Mouse (Mus musculus) forebrain, embryonic 13.5 days (tissue): Measurements from ENCODE around the gene Zfp428. TPM values are rescaled to one million over a fixed set of nuclear protein-coding genes. Genes with fewer than 3 reads are reported as not detected.
"Not testable (repeated sequence)": the region's sequence is repeated elsewhere in the genome, so short reads cannot be mapped to it uniquely, and the experiment has no call there.

ENCODE experiments used
- ATAC-seq: fragments of 200-750 bp; cut with Nextera tagmentation; 2 replicates; pipeline ENCODE4 v1.8.0; 2017
- H3K27ac ChIP-seq: fragments of 300-500 bp; sonication (generic); 2 replicates; pipeline ENCODE4 v1.5.1; 2015; ENCODE audit warnings: inconsistent platforms, mild to moderate bottlenecking, moderate library complexity
- H3K27me3 ChIP-seq: fragments of 300-500 bp; sonication (generic); 2 replicates; pipeline ENCODE4 v1.6.1; 2015; ENCODE audit warnings: mild to moderate bottlenecking, inconsistent platforms
- H3K36me3 ChIP-seq: fragments of 300-500 bp; sonication (generic); 2 replicates; pipeline ENCODE4 v1.6.1; 2015; ENCODE audit warnings: mild to moderate bottlenecking, inconsistent platforms; ENCODE audit not compliant: poor library complexity, severe bottlenecking
- H3K4me1 ChIP-seq: fragments of 300-500 bp; sonication (generic); 2 replicates; pipeline ENCODE4 v1.6.1; 2015; ENCODE audit warnings: inconsistent platforms
- H3K4me2 ChIP-seq: fragments of 300-500 bp; sonication (generic); 2 replicates; pipeline ENCODE4 v1.6.1; 2015; ENCODE audit warnings: inconsistent platforms, mild to moderate bottlenecking, moderate library complexity
- H3K4me3 ChIP-seq: fragments of 300-500 bp; sonication (generic); 2 replicates; pipeline ENCODE4 v1.5.1; 2015; ENCODE audit warnings: mild to moderate bottlenecking, inconsistent platforms
- H3K9ac ChIP-seq: fragments of 300-500 bp; sonication (generic); 2 replicates; pipeline ENCODE4 v1.6.1; 2015; ENCODE audit warnings: mild to moderate bottlenecking, inconsistent platforms
- H3K9me3 ChIP-seq: fragments of 300-500 bp; sonication (generic); replicated peaks from 2 replicates; pipeline ENCODE4 v1.6.1; 2016; ENCODE audit warnings: inconsistent platforms
- WGBS: fragments of 180-500 bp; shearing (Covaris S2); methylation state at CpG from one replicate; pipeline ENCODE4 v1.1.7; 2015; 5-methylcytosine and 5-hydroxymethylcytosine counted together
- polyA plus RNA-seq: library from polyadenylated mRNA; unstranded; fragments of >200 nt; fragmentation: Nextera tagmentation; extraction: Ambion mirVana; gene quantifications from 2 replicates; pipeline ENCODE4 v1.2.1, GENCODE M21; 2015

Gene Zfp428
- polyA plus RNA-seq, 1 experiment from 2014 or later: 214 TPM

DNA sequence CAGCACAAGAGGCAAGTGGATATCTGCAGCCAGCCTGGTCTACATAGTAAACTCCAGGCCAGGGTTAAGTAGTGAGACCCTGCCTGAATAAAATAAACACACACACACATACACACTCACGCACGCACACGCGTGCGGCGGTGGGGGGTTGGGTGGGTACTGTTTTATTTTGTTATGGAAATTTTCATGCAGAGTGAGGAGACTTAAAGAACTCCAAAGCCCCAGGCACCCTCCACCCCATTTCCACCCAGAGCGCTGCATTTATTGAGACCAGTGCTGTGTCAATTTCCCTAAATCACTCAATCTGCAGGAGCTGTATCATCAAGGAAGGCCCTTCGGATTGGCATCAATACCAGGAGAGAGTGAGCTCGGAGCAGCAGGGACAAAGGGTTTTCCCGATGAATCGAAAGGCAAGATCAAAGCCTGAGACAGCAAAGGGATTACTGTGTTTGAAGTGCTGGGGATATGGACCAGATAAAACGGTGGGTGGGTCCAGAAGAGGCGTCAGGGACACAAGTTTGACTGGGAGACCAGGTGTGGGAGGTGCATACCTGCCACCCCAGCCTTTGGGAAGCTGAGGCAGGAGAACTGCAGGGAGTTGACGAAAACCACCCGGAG is 1.2 kb upstream of the Zfp428 start:
- no peaks in the 10 kb centered on the region for H3K9me3 ChIP-seq
- peaks cover 35% of the 10 kb centered on the region for H3K36me3 ChIP-seq
- 11% methylated on average over 15 of the region's 15 CpGs for WGBS
- H3K4me1 ChIP-seq: peaks cover 57% of the 10 kb centered on the region
- peak overlapping the region; percentile 100 for H3K27ac ChIP-seq
- peak overlapping the region; percentile 81 for H3K4me2 ChIP-seq
- peak overlapping the region; percentile 57 for H3K4me3 ChIP-seq
- peak overlapping the region; percentile 91 for H3K9ac ChIP-seq
- ATAC-seq: no peak
- no peaks in the 10 kb centered on the region for H3K27me3 ChIP-seq

DNA sequence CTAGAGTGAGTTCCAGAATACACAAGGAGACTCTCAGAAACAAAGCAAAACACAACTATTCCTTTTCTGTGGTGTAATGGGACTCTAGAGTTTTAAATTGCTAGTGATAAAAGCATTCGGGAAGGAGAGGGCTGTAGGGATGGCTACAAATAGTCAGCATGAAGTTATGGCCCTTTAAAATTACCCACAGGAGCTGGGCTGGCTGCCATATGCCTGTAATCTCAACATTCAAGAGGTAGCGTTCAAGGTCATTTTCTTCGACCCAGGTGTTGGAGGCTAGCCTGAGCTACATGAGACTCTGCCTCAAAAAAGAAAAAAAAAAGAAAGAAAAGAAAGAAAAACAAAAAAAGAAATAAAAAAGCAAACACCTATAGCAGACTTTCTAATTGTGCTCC is 744 bp upstream of the Zfp428 start:
- Histone ChIP-seq H3K9ac (peak overlapping the region; percentile 91), H3K4me1 (peaks cover 59% of the 10 kb centered on the region)

DNA sequence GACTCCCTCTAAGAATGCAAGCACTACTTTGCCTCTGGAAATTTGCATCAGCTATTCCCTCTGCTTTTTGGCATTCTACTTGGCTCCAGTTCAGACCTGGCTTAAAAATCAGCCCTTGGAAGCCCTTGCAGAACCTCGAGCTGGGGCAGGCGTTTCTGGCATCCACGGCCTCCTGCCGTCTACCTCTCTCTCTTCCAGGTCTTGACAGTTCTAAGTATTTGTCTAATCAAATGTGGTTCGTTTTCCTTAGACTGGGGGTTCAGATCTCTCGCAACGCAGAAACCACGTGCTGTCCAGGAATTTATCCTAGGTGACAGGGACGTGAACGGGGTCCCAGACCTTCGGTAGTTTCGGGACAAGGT is 349 bp upstream of the Zfp428 start:
- ATAC-seq: no peak
- Histone ChIP-seq H3K27ac (peak overlapping the region; percentile 100), H3K4me2 (peak overlapping the region; percentile 81), H3K4me3 (peak overlapping the region; percentile 57), H3K9ac (peak overlapping the region; percentile 91), H3K36me3 (peaks cover 35% of the 10 kb centered on the region), H3K9me3 (no peaks in the 10 kb centered on the region), H3K27me3 (no peaks in the 10 kb centered on the region), H3K4me1 (peaks cover 59% of the 10 kb centered on the region)
- 0% methylated on average over 12 of the region's 12 CpGs for WGBS

More for the DNA sequence above, 744 bp upstream of the Zfp428 start:
- Histone ChIP-seq H3K27me3 (no peaks in the 10 kb centered on the region), H3K4me2 (peak overlapping the region; percentile 81), H3K27ac (peak overlapping the region; percentile 100), H3K9me3 (no peaks in the 10 kb centered on the region), H3K36me3 (peaks cover 35% of the 10 kb centered on the region), H3K4me3 (peak overlapping the region; percentile 57)
- 7% methylated on average over 3 of the region's 3 CpGs for WGBS
- ATAC-seq: no peak

DNA sequence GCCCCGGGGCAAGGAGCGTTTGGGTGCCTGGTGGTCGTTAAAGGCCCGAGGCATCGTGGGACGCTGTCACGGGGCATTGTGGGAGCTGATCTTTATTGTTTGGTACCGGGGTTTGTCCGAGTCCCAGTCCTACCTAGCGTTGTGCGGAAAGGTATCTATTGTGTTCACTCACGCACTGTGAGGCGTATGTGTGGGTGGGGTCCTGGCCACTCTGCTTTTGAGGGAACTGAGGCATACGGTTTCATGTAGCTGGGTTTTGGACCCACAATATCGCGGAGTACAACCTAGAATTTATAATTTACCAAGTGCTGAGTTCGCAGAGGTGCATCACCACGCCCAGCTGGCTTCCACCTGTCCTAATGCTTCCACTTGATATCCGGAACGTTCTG is 914 bp downstream of the Zfp428 start:
- H3K9me3 ChIP-seq: no peaks in the 10 kb centered on the region
- H3K36me3 ChIP-seq: peaks cover 34% of the 10 kb centered on the region
- peak; percentile 7 for ATAC-seq
- peak overlapping the region; percentile 81 for H3K4me2 ChIP-seq
- no peaks in the 10 kb centered on the region for H3K27me3 ChIP-seq
- H3K4me1 ChIP-seq: peaks cover 59% of the 10 kb centered on the region
- peak overlapping the region; percentile 100 for H3K27ac ChIP-seq
- peak overlapping the region; percentile 57 for H3K4me3 ChIP-seq
- peak overlapping the region; percentile 91 for H3K9ac ChIP-seq
- under 1% methylated on average over 20 of the region's 20 CpGs for WGBS

DNA sequence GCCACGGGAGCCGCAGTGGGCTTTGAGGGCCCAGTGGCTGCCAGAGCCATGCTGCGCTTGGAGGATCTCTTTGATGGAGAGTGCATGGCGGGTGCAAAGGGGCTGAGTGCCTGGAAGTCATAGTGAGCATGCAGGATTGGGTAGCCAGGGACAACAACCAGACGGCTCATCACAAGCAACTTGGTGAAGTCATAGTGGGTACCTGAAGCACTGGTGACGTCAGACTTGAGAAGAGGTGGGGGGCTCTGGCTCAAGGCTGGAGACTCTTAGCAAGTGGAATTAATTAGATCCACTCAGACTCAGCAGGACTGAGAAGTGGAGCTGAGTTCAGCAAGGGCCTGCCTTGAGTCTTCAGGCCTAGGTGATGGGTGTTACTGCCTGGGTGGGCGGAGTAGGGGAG is 5.5 kb downstream of the Zfp428 start, which contains the start of gene AC161166.1:
Gene AC161166.1 (minus strand): TSS at position 101 of the 400 bp plus-strand sequence.
- Histone ChIP-seq H3K4me1 (peaks cover 26% of the 10 kb centered on the region), H3K27me3 (no peaks in the 10 kb centered on the region), H3K36me3 (peaks cover 65% of the 10 kb centered on the region), H3K27ac (no peak within 1 kb of the TSS), H3K4me3 (no peak within 1 kb of the TSS), H3K4me2 (no peak within 1 kb of the TSS), H3K9ac (no peak within 1 kb of the TSS), H3K9me3 (no peaks in the 10 kb centered on the region)
- ATAC-seq: no peak
- WGBS: 90% methylated on average over 7 of the region's 7 CpGs

DNA sequence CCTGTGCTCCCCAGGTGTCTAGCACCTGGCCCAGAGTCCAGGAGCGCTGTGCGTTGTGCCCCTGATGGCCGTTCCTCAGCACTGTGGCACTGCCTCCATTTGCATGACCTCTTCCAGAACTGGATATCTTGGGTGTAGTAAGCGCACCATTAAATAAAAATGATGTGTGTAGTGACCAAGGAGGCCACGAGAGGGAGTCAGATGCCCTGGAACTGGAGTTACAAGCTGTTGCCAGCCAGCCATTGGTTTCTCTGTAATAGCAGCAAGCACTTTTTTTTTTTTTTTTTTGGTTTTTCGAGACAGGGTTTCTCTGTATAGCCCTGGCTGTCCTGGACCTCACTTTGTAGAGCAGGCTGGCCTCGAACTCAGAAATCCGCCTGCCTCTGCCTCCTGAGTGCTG is 9.5 kb downstream of the Zfp428 start:
- not testable (repeated sequence) for ATAC-seq, H3K27ac ChIP-seq, H3K4me1 ChIP-seq, H3K4me3 ChIP-seq, H3K9ac ChIP-seq, H3K9me3 ChIP-seq, H3K4me2 ChIP-seq, H3K27me3 ChIP-seq
- WGBS: 69% methylated on average over 8 of the region's 8 CpGs
- H3K36me3 ChIP-seq: peaks cover 69% of the 10 kb centered on the region

DNA sequence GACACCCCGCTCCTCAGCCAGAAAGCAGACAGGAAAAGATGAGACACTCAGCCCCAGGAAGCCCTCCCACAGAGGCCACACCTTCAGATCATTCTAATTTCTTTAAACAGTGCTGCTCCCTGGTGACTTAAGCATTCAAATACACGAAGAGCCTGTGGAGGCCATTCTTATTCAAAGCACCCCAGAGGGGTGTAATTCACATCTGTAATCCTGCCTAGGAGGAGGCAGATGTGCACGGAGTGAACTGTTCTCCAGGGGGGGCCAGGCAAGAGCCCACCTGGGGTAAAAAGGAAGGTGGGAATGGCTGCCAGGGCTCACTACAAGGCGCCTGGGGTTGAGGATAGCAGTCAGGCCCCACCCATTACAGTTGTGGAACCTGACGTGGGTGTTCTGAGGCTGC is 10.3 kb downstream of the Zfp428 start:
- no peak overlapping the region for H3K4me3 ChIP-seq
- H3K27me3 ChIP-seq: no peaks in the 10 kb centered on the region
- no peaks in the 10 kb centered on the region; the same call in 1 of the 2 replicates for H3K9me3 ChIP-seq
- H3K36me3 ChIP-seq: peaks cover 61% of the 10 kb centered on the region
- H3K4me2 ChIP-seq: no peak overlapping the region
- no peak overlapping the region for H3K9ac ChIP-seq
- no peak for ATAC-seq
- 46% methylated on average over 5 of the region's 5 CpGs for WGBS
- H3K4me1 ChIP-seq: no peaks in the 10 kb centered on the region
- H3K27ac ChIP-seq: peak overlapping the region; percentile 31

DNA sequence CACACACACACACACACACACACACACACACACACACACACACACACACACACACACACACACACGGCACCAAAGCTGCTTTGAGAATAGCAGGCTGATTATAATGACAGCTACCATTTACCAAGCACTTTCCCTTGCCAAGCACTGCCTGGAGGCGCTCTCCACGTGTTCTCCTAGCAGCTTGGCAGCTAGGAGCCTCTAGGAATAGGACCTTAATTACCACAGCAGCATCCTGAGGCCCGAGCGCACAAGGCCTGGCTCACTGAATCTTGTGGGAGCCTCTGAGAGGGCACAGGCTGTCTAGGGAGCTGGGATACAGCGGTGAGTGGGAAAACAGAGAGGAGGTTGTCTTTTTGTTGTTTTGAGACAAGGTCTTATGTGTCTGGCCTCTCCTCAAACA is 10.8 kb downstream of the Zfp428 start:
- Histone ChIP-seq H3K9ac (no peak overlapping the region), H3K9me3 (no peaks in the 10 kb centered on the region; the same call in 1 of the 2 replicates), H3K4me3 (no peak overlapping the region), H3K4me2 (no peak overlapping the region), H3K27ac (peak overlapping the region; percentile 63), H3K36me3 (peaks cover 56% of the 10 kb centered on the region), H3K4me1 (no peaks in the 10 kb centered on the region), H3K27me3 (no peaks in the 10 kb centered on the region)
- WGBS: 39% methylated on average over 6 of the region's 6 CpGs
- ATAC-seq: peak; percentile 52; the same call in 1 of the 2 replicates

DNA sequence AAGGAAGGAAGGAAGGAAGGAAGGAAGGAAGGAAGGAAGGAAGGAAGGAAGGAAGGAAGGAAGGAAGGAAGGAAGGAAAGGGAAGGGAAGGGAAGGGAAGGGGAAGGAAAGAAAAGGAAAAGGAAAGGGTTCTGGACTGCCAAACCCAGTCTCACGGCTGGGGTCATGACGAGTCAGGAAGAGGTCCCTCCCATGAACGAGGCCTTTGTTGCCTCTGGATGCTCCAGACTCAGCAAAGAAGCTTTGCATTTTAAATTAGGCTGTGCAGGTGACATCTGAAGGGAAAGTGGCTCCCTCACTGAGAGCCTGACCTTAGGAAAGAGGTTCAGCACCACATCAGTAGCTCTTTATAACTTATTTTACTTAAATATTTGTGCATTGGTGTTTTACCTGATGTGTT is 12.3 kb downstream of the Zfp428 start:
- H3K27me3 ChIP-seq: no peaks in the 10 kb centered on the region
- H3K36me3 ChIP-seq: peaks cover 46% of the 10 kb centered on the region
- no peak overlapping the region for H3K9ac ChIP-seq
- no peaks in the 10 kb centered on the region for H3K4me1 ChIP-seq
- no peak for ATAC-seq
- no peak overlapping the region for H3K27ac ChIP-seq
- WGBS: 20% methylated on average over 3 of the region's 3 CpGs
- H3K4me3 ChIP-seq: no peak overlapping the region
- no peak overlapping the region for H3K4me2 ChIP-seq
- no peaks in the 10 kb centered on the region; the same call in 1 of the 2 replicates for H3K9me3 ChIP-seq

DNA sequence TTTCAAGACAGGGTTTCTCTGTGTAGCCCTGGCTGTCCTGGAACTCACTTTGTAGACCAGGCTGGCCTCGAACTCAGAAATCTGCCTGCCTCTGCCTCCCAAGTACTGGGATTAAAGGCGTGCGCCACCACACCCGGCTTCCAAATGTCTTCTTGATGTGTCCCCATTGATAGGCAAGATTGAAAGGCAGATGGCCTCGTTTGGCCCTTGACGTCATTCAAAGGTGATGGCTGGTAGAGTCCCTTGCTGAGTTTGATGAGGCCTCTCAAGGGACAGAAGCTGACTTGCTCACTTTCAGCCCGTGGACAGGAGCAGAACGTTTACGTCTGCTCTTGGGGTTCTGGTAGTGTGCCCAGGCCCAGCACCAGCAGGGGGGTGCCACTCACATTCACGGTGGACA is 13.2 kb downstream of the Zfp428 start:
- not testable (repeated sequence) for ATAC-seq, H3K9me3 ChIP-seq, H3K27me3 ChIP-seq, H3K9ac ChIP-seq, H3K27ac ChIP-seq, H3K4me2 ChIP-seq, H3K4me1 ChIP-seq, H3K4me3 ChIP-seq
- H3K36me3 ChIP-seq: peaks cover 36% of the 10 kb centered on the region
- 87% methylated on average over 10 of the region's 10 CpGs for WGBS

DNA sequence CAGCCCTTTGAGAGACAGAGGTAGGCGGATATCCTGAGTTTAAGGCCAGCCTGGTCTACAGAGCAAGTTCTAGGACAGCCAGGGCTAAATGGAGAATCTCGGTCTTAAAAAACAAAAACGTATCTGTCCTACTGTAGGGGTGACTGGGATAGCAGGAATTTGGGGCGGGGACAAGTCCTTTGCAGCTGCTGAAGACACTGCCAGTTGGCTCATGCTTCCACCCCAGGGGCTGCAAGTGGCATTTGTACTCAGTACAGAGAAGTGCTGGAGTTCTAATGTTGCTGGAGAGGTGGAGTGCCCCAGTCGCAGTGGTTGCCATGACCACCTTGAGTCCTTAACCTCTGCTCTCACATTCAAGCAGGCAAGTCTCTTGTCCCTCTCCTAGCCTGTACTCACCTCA is 16.0 kb downstream of the Zfp428 start:
- H3K9me3 ChIP-seq: no peaks in the 10 kb centered on the region; the same call in 1 of the 2 replicates
- H3K36me3 ChIP-seq: peaks cover 11% of the 10 kb centered on the region
- 60% methylated on average over 5 of the region's 5 CpGs for WGBS
- no peak overlapping the region for H3K4me2 ChIP-seq
- H3K4me1 ChIP-seq: no peaks in the 10 kb centered on the region
- no peaks in the 10 kb centered on the region for H3K27me3 ChIP-seq
- H3K4me3 ChIP-seq: no peak overlapping the region
- no peak overlapping the region for H3K9ac ChIP-seq
- H3K27ac ChIP-seq: no peak overlapping the region
- ATAC-seq: no peak

DNA sequence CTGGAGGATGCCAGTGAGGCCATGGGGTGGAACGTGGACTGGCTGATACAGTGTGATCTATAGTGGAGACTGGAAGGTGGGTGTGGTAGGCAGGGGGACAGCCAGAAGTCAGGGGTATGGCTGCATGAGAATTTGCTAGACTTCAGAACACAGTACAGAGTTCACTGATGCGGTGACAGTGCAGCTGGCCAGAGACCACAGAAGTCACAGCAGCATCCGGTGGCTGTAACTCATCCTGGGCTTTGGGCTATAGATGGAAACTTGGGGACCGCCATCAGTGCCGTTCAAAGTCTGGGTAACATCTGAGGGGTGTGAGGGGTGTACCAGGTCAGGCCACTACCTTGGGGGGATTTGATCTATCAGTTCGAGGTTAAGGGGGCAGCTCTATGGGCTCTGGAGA is 16.9 kb downstream of the Zfp428 start:
- Histone ChIP-seq H3K27me3 (no peaks in the 10 kb centered on the region), H3K4me2 (no peak overlapping the region), H3K36me3 (peaks cover 1% of the 10 kb centered on the region; the same call in 1 of the 2 replicates), H3K4me1 (no peaks in the 10 kb centered on the region), H3K9ac (no peak overlapping the region), H3K9me3 (no peaks in the 10 kb centered on the region; the same call in 1 of the 2 replicates), H3K27ac (no peak overlapping the region), H3K4me3 (no peak overlapping the region)
- 85% methylated on average over 6 of the region's 6 CpGs for WGBS
- no peak for ATAC-seq

DNA sequence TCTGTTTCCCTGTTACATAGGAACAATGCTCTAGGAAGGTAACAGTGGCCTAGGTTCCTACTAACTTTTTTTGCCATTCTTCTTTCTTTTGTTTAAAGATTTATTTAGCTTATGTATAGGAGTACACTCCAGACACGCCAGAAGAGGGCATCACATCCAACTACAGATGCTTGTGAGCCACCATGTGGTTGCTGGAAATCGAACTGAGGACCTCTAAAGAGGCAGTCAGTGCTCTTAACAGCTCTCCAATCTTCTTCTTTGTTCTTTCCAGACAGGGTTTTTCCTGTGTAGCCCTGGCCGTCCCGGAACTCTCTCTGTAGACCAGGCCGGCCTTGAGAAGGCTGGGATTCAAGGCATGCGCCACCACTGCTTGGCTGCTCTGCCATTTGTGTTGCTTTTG is 18.2 kb downstream of the Zfp428 start:
- 80% methylated on average over 6 of the region's 6 CpGs for WGBS
- no peaks in the 10 kb centered on the region for H3K9me3 ChIP-seq
- ATAC-seq: no peak
- no peak overlapping the region for H3K27ac ChIP-seq
- no peaks in the 10 kb centered on the region for H3K27me3 ChIP-seq
- H3K4me2 ChIP-seq: no peak overlapping the region
- H3K4me1 ChIP-seq: peaks cover 10% of the 10 kb centered on the region
- H3K4me3 ChIP-seq: no peak overlapping the region
- no peaks in the 10 kb centered on the region for H3K36me3 ChIP-seq
- H3K9ac ChIP-seq: no peak overlapping the region
